Mouse (Mus musculus) kidney, adult 2 months (tissue): ENCODE measurements around the gene Unc5a. TPM values are rescaled to one million over a fixed set of nuclear protein-coding genes. Genes with fewer than 3 reads are reported as not detected.
A peak's percentile ranks its signal among the peaks of the same experiment; 100 is the strongest.

Source experiments
- DNase-seq: peaks from one replicate; pipeline ENCODE4 v3.0.0; 2021
- H3K27ac ChIP-seq: fragments of 200-500 bp; 2 replicates; pipeline ENCODE4 v1.5.1; 2012; ENCODE audit warnings: low read depth, low read length, control low read depth, inconsistent platforms; ENCODE audit not compliant: insufficient read depth
- H3K27me3 ChIP-seq: fragments of 200-500 bp; replicated peaks from 2 replicates; pipeline ENCODE4 v1.6.1; 2012; ENCODE audit warnings: mild to moderate bottlenecking, moderate library complexity, low read length, inconsistent platforms; ENCODE audit not compliant: control insufficient read depth, insufficient read depth
- H3K36me3 ChIP-seq: fragments of 200-500 bp; 2 replicates; pipeline ENCODE4 v1.6.1; 2012; ENCODE audit warnings: mild to moderate bottlenecking, moderate library complexity, low read length, inconsistent platforms; ENCODE audit not compliant: control insufficient read depth, insufficient read depth
- H3K4me1 ChIP-seq: fragments of 200-500 bp; 2 replicates; pipeline ENCODE4 v1.6.1; 2011; ENCODE audit warnings: low read length; ENCODE audit not compliant: control insufficient read depth, insufficient read depth
- H3K4me3 ChIP-seq: fragments of 200-500 bp; 2 replicates; pipeline ENCODE4 v1.5.1; 2011; ENCODE audit warnings: mild to moderate bottlenecking, low read depth, low read length, control low read depth; ENCODE audit not compliant: insufficient read depth
- CTCF ChIP-seq: fragments of 200-500 bp; conservative IDR thresholded peaks from 2 replicates; pipeline ENCODE4 v1.5.1; 2011; ENCODE audit warnings: low read depth, mild to moderate bottlenecking, control low read depth, low read length, moderate library complexity, mixed read lengths; ENCODE audit not compliant: insufficient read depth, insufficient read length
- POLR2A ChIP-seq: fragments of 200-500 bp; IDR thresholded peaks from one replicate; pipeline ENCODE4 v1.6.1; 2011; ENCODE audit warnings: low read depth, low read length, control low read depth
- WGBS: fragments of 180-500 bp; shearing (Covaris S2); methylation state at CpG from one replicate; pipeline ENCODE4 v1.1.7; 2018; 5-methylcytosine and 5-hydroxymethylcytosine counted together
- polyA plus RNA-seq: library from polyadenylated mRNA; depleted of rRNA; stranded (reverse); fragments of >200 nt; gene quantifications from 2 replicates; pipeline ENCODE4 v1.2.3, GENCODE M21; 2012

Unc5a gene
- polyA plus RNA-seq, 1 experiment: 3.1 TPM

DNA sequence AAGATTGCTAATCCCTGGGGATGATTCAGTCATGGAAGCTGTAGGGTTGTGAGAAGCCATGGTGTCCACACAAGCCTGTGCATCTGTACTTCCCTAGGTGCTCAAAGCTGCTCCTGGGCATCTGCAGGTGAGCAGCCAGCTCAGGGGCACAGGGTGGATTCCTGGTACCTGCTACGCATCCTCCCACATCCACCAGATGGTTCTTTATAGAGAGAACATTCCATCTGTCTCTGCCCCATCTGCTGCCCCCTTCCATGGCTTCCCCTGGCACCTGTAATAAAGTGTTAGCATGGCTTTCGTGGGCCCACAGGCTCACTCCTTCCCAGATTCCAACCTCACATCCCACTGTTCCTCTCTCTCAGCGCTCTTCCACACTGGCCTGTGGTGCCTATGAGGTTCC lies 10.7 kb upstream of the Unc5a start:
- H3K27me3 ChIP-seq: no peaks in the 10 kb centered on the region

GRCm38 (mm10) chr13:54944411-54945157 lies 4.6 kb upstream of the Unc5a start:
- Histone ChIP-seq H3K27me3 (no peaks in the 10 kb centered on the region), H3K4me1 (no peaks in the 10 kb centered on the region), H3K27ac (no peak overlapping the region), H3K4me3 (no peak overlapping the region), H3K36me3 (no peaks in the 10 kb centered on the region)
- no peak for TF ChIP-seq POLR2A
- no peak for TF ChIP-seq CTCF
- no peak for DNase-seq
- 62% methylated on average over 9 of the region's 9 CpGs for WGBS

More for the DNA sequence above, 10.7 kb upstream of the Unc5a start:
- no peak overlapping the region for H3K27ac ChIP-seq
- 74% methylated on average over 3 of the region's 3 CpGs for WGBS
- H3K4me1 ChIP-seq: no peaks in the 10 kb centered on the region
- H3K4me3 ChIP-seq: no peak overlapping the region
- no peak for TF ChIP-seq CTCF
- TF ChIP-seq POLR2A: no peak
- DNase-seq: no peak
- H3K36me3 ChIP-seq: no peaks in the 10 kb centered on the region

DNA sequence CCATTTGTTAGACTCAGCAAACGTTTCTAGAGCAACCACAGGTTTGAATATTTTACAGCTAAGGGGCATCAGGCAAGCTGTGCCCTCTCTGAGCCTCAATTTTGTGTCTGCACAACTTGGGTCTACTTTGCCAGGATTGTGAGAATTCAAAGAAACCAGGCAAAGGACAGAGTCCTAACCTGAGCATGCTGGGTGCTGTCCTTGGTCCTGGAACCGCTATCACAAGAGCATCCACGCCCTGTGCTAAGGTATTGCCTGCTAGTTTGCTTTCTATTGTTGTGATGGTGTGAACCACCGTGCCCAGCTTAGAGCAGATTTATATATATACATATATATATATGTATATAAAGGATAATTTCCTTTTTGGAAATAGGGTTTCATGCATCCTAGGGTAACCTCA lies 3.9 kb upstream of the Unc5a start:
- H3K36me3 ChIP-seq: no peaks in the 10 kb centered on the region
- DNase-seq: peak; percentile 44
- H3K27ac ChIP-seq: no peak overlapping the region
- no peaks in the 10 kb centered on the region for H3K4me1 ChIP-seq
- H3K4me3 ChIP-seq: no peak overlapping the region
- WGBS: 2% methylated on average over 4 of the region's 4 CpGs
- H3K27me3 ChIP-seq: no peaks in the 10 kb centered on the region
- TF ChIP-seq CTCF (no peak), POLR2A (no peak)

DNA sequence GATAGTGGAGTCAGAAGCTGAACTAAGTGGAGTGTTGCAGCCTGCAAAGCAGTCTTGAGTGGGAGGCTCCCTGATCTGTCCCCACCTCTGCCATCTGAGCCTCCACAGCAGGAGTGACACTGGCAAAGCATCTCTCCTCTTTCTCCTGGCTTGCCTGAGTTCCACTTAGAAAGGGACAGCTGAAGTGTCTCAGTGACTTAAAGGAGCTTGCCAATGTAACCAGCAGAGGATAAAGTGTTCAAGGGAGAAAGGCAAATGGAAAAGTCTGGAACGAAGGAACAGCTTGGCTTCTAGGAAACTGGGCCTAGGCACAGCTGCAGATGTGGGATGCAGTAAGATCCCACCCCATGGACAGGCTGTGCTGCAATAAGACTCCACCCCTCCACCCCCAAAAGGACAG lies 2.8 kb upstream of the Unc5a start:
- TF ChIP-seq CTCF (no peak), POLR2A (no peak)
- Histone ChIP-seq H3K36me3 (no peaks in the 10 kb centered on the region), H3K27me3 (no peaks in the 10 kb centered on the region), H3K27ac (no peak overlapping the region), H3K4me3 (no peak overlapping the region), H3K4me1 (no peaks in the 10 kb centered on the region)
- WGBS: 57% methylated on average over 1 of the region's 1 CpGs
- no peak for DNase-seq

GRCm38 (mm10) chr13:54949592-54949991 lies 381 bp downstream of the Unc5a start:
- DNase-seq: peak; percentile 17

DNA sequence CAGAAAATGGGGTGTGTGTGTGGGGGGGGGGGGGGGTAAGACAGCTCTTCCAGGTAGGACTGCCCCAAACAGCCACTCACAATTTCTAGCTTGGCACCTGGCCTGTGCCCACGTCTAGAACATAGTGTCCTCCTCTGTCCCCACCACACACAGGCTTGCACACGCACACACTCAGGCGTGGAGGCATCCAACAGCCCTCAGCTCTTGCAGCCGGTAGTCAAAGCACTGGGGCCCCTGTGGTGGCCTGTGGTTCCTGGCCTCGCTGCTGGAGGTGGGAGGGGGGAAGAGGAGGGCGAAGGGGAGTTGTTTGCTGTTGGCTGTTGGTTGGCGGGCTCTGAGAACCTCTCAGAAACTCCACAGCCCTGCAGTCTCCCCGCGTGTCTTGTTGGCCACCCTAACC lies 920 bp downstream of the Unc5a start:
- 2% methylated on average over 9 of the region's 9 CpGs for WGBS
- H3K4me3 ChIP-seq: peak overlapping the region; percentile 46; the same call in 1 of the 2 replicates
- no peaks in the 10 kb centered on the region for H3K36me3 ChIP-seq
- no peaks in the 10 kb centered on the region for H3K4me1 ChIP-seq
- no peaks in the 10 kb centered on the region for H3K27me3 ChIP-seq
- TF ChIP-seq CTCF: no peak
- TF ChIP-seq POLR2A: no peak
- H3K27ac ChIP-seq: no peak overlapping the region
- DNase-seq: no peak

More at GRCm38 (mm10) chr13:54949592-54949991, 381 bp downstream of the Unc5a start:
- no peak for TF ChIP-seq CTCF
- no peak for TF ChIP-seq POLR2A
- WGBS: under 1% methylated on average over 44 of the region's 44 CpGs
- Histone ChIP-seq H3K36me3 (no peaks in the 10 kb centered on the region), H3K27ac (no peak overlapping the region), H3K27me3 (no peaks in the 10 kb centered on the region), H3K4me1 (no peaks in the 10 kb centered on the region), H3K4me3 (peak overlapping the region; percentile 46)

- no peak overlapping the region for H3K4me3 ChIP-seq
- H3K4me1 ChIP-seq: no peaks in the 10 kb centered on the region
- H3K36me3 ChIP-seq: no peaks in the 10 kb centered on the region
- H3K27ac ChIP-seq: no peak overlapping the region
- TF ChIP-seq POLR2A: no peak
- no peak for TF ChIP-seq CTCF
- DNase-seq: no peak
- WGBS: 68% methylated on average over 5 of the region's 5 CpGs
- no peaks in the 10 kb centered on the region for H3K27me3 ChIP-seq
Measured at GRCm38 (mm10) chr13:54951166-54951565, 2.0 kb downstream of the Unc5a start.
